Mouse (Mus musculus) kidney, adult 2 months (tissue): ENCODE data around the gene Lipn.

Source experiments
- CTCF ChIP-seq: fragments of 200-500 bp; conservative IDR thresholded peaks from 2 replicates; pipeline ENCODE4 v1.5.1; 2011; ENCODE audit warnings: low read depth, mild to moderate bottlenecking, control low read depth, low read length, moderate library complexity, mixed read lengths; ENCODE audit not compliant: insufficient read depth, insufficient read length
- POLR2A ChIP-seq: fragments of 200-500 bp; IDR thresholded peaks from one replicate; pipeline ENCODE4 v1.6.1; 2011; ENCODE audit warnings: low read depth, low read length, control low read depth

- TF ChIP-seq CTCF, result no peak
- TF ChIP-seq POLR2A, result no peak
Observed at GRCm38 (mm10) chr19:34043008-34043407, 24.1 kb upstream of the Lipn start.
